Mouse (Mus musculus) heart, adult 2 months (tissue): ENCODE measurements around the gene Zswim4. TPM values are rescaled to one million over a fixed set of nuclear protein-coding genes. Genes with fewer than 3 reads are reported as not detected.

Experiments used
- DNase-seq, 2 experiments: peaks; one replicate each; pipeline ENCODE4 v3.0.0; 2021
- H3K27ac ChIP-seq: fragments of 200-600 bp; 2 replicates; pipeline ENCODE4 v1.8.1; 2022
- H3K27me3 ChIP-seq: fragments of 200-500 bp; 2 replicates; pipeline ENCODE4 v1.6.1; 2012; ENCODE audit warnings: mild to moderate bottlenecking, low read length, inconsistent platforms, mixed read lengths; ENCODE audit not compliant: control insufficient read depth, insufficient read depth
- H3K36me3 ChIP-seq: fragments of 200-500 bp; 2 replicates; pipeline ENCODE4 v1.6.1; 2012; ENCODE audit warnings: low read length, inconsistent platforms; ENCODE audit not compliant: control insufficient read depth, insufficient read depth
- H3K4me1 ChIP-seq: fragments of 200-500 bp; 2 replicates; pipeline ENCODE4 v1.6.1; 2011; ENCODE audit warnings: low read length; ENCODE audit not compliant: control insufficient read depth, insufficient read depth
- H3K4me3 ChIP-seq: fragments of 200-600 bp; 2 replicates; pipeline ENCODE4 v1.8.1; 2022
- H3K79me2 ChIP-seq: fragments of 200-500 bp; replicated peaks from 2 replicates; pipeline ENCODE4 v1.6.1; 2012; ENCODE audit warnings: mild to moderate bottlenecking, inconsistent platforms, low read length, moderate library complexity, mixed read lengths; ENCODE audit not compliant: control insufficient read depth, insufficient read depth
- H3K9ac ChIP-seq: fragments of 200-500 bp; 2 replicates; pipeline ENCODE4 v1.6.1; 2012; ENCODE audit warnings: low read depth, mild to moderate bottlenecking, control low read depth, inconsistent platforms, low read length, mixed read lengths
- CTCF ChIP-seq: fragments of 200-600 bp; IDR thresholded peaks from 2 replicates; pipeline ENCODE4 v1.8.1; 2022; ENCODE audit warnings: antibody characterized with exemption, mild to moderate bottlenecking, moderate library complexity
- EP300 ChIP-seq: fragments of 200-500 bp; IDR thresholded peaks from 2 replicates; pipeline ENCODE4 v1.6.1; 2011; ENCODE audit warnings: low read depth, low read length, control low read depth; ENCODE audit not compliant: insufficient read depth
- POLR2A ChIP-seq: fragments of 200-500 bp; IDR thresholded peaks from 2 replicates; pipeline ENCODE4 v1.6.1; 2011; ENCODE audit warnings: mild to moderate bottlenecking, low read depth, low read length, control low read depth; ENCODE audit not compliant: insufficient read depth
- WGBS: fragments of 180-500 bp; shearing (Covaris S2); methylation state at CpG from one replicate; pipeline ENCODE4 v1.1.7; 2018; 5-methylcytosine and 5-hydroxymethylcytosine counted together
- intact Hi-C: fragments of 180-260 bp; cut with DNase I; formaldehyde crosslinking; loops from one replicate; pipeline ENCODE4 v1.15.1; 2025
- polyA plus RNA-seq: library from polyadenylated mRNA; depleted of rRNA; stranded (reverse); fragments of >200 nt; gene quantifications from 2 replicates; pipeline ENCODE4 v1.2.3, GENCODE M21; 2012
- total RNA-seq, 2 experiments: library from RNA; stranded (reverse); gene quantifications; 2 replicates each; pipeline ENCODE4 v1.2.3; 2021

Gene Zswim4
- total and polyA plus RNA-seq, 3 experiments, result 6.8 to 10.4 (median 8.2) TPM

GRCm38 (mm10) chr8:84249257-84250170 is 12.7 kb upstream of the Zswim4 start, which contains the start of gene D8Ertd738e:
Gene D8Ertd738e (minus strand): TSS chr8:84249719.
- Histone ChIP-seq H3K79me2 (no peaks in the 10 kb centered on the region), H3K9ac (peak within 1 kb of the TSS; percentile 92), H3K36me3 (0 out of 2 replicates have a peak, but pooled peaks cover 2% of the 10 kb centered on the region), H3K4me1 (no peaks in the 10 kb centered on the region; the same call in 1 of the 2 replicates), H3K27ac (peak within 1 kb of the TSS; percentile 95), H3K27me3 (no peaks in the 10 kb centered on the region), H3K4me3 (peak within 1 kb of the TSS; percentile 80)
- intact Hi-C loops, result loop anchor here (1.0 kb wide), 1 partner anchor 12 kb away; the partner anchor contains the start of gene Zswim4
- 3% methylated on average over 52 of the region's 52 CpGs for WGBS
- TF ChIP-seq EP300 (peak; percentile 93), POLR2A (peak; percentile 98), CTCF (no peak)
- peak; percentile 89 to 92 for DNase-seq

GRCm38 (mm10) chr8:84241821-84242220 is 5.0 kb upstream of the Zswim4 start:
- no peak overlapping the region for H3K9ac ChIP-seq
- no peak overlapping the region for H3K27ac ChIP-seq
- no peak for TF ChIP-seq POLR2A
- TF ChIP-seq EP300, result no peak
- no peak for TF ChIP-seq CTCF
- H3K4me3 ChIP-seq, result no peak overlapping the region
- DNase-seq, result no peak
- H3K27me3 ChIP-seq, result no peaks in the 10 kb centered on the region
- no peaks in the 10 kb centered on the region for H3K36me3 ChIP-seq
- no peaks in the 10 kb centered on the region for H3K79me2 ChIP-seq
- H3K4me1 ChIP-seq, result peaks cover 2% of the 10 kb centered on the region
- intact Hi-C loops, result no loop called here
- WGBS, result 27% methylated on average over 2 of the region's 2 CpGs

- H3K27ac ChIP-seq, result no peak overlapping the region
- peaks cover 2% of the 10 kb centered on the region for H3K4me1 ChIP-seq
- intact Hi-C loops, result no loop called here
- DNase-seq, result no peak
- H3K4me3 ChIP-seq, result no peak overlapping the region
- no peak overlapping the region for H3K9ac ChIP-seq
- WGBS, result 44% methylated on average over 6 of the region's 6 CpGs
- peaks cover 2% of the 10 kb centered on the region; the same call in 1 of the 2 replicates for H3K79me2 ChIP-seq
- no peaks in the 10 kb centered on the region for H3K36me3 ChIP-seq
- TF ChIP-seq POLR2A (no peak), CTCF (no peak), EP300 (no peak)
- H3K27me3 ChIP-seq, result no peaks in the 10 kb centered on the region
These were observed 4.3 kb upstream of the Zswim4 start for GRCm38 (mm10) chr8:84241167-84241566.

GRCm38 (mm10) chr8:84237542-84238229 is 831 bp upstream of the Zswim4 start:
- peak overlapping the region; percentile 54 for H3K4me3 ChIP-seq
- H3K4me1 ChIP-seq, result peaks cover 9% of the 10 kb centered on the region
- TF ChIP-seq EP300, result no peak
- no peak; the same call in 1 of the 2 replicates for TF ChIP-seq POLR2A
- no peak for TF ChIP-seq CTCF
- H3K27ac ChIP-seq, result peak overlapping the region; percentile 94
- DNase-seq, result no peak
- 12% methylated on average over 19 of the region's 19 CpGs for WGBS
- H3K9ac ChIP-seq, result peak overlapping the region; percentile 74
- H3K79me2 ChIP-seq, result peaks cover 2% of the 10 kb centered on the region; the same call in 1 of the 2 replicates
- H3K36me3 ChIP-seq, result no peaks in the 10 kb centered on the region
- H3K27me3 ChIP-seq, result no peaks in the 10 kb centered on the region
- intact Hi-C loops, result loop anchor here (1.0 to 2.0 kb wide), 2 partner anchors 12 to 19 kb away; partner anchors contain the start of genes D8Ertd738e and Mri1

GRCm38 (mm10) chr8:84236410-84236997 is 351 bp downstream of the Zswim4 start:
- WGBS, result under 1% methylated on average over 29 of the region's 30 CpGs
- intact Hi-C loops, result loop anchor here (2.0 kb wide), 1 partner anchor 20 kb away; the partner anchor contains the start of gene Mri1
- no peak for TF ChIP-seq EP300

More at GRCm38 (mm10) chr8:84236410-84236997, 351 bp downstream of the Zswim4 start:
- H3K79me2 ChIP-seq, result peaks cover 2% of the 10 kb centered on the region; the same call in 1 of the 2 replicates
- no peaks in the 10 kb centered on the region for H3K27me3 ChIP-seq
- peak in 1 of 2 experiments; percentile 13 for DNase-seq
- H3K4me1 ChIP-seq, result peaks cover 9% of the 10 kb centered on the region
- H3K9ac ChIP-seq, result peak overlapping the region; percentile 93
- H3K27ac ChIP-seq, result peak overlapping the region; percentile 95
- no peaks in the 10 kb centered on the region for H3K36me3 ChIP-seq
- peak overlapping the region; percentile 88 for H3K4me3 ChIP-seq
